Mouse (Mus musculus): ENCODE data around the gene Lss.
A peak's percentile ranks its signal among the peaks of the same experiment; 100 is the strongest.

Gene Lss

GRCm38 (mm10) chr10:76531375-76531774 is at the start of gene Lss:
Gene Lss, plus strand, starts transcription at chr10:76531588.
- peak; percentile 99 for DNase-seq

DNA sequence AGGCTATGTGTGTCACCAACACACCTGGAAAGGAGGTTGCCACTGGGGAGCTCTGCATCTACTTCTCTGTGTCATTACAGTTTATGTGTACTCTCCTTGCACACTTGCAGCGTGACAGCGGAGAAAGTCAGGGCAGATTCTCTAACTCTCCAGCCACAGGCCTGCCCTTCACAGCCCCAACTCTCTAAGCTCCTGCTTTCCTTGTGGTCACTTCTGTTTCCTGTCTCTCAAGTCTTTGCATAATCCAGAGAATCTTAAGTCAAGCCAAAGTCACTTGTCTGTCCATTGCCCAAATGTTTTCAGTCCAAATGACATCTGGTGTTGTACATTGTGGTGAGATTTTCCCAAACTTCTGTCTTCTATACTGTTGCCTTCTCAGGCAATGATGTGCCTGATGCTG is 45.1 kb upstream of the Lss start:
- no peak for DNase-seq

DNA sequence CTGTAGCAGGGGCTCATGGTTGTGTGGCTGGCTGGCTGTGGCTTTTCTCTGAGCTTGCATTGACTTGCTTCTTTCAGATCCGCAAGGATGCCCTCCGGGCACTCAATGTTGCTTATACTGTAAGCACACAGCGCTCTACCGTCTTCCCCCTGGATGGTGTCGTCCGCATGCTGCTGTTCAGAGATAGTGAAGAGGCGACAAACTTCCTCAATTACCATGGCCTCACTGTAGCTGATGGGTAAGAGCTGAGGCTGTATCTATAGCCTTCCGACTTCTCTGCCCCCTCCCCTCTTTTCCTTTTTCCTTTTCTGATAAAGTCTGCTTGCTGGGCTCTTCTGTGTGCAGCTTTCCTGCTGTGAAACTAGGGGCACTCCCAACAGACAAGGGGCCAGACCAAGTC is 43.1 kb upstream of the Lss start:
- DNase-seq, result no peak

- no peak for DNase-seq
Measured at GRCm38 (mm10) chr10:76489205-76489604, 42.2 kb upstream of the Lss start.

DNA sequence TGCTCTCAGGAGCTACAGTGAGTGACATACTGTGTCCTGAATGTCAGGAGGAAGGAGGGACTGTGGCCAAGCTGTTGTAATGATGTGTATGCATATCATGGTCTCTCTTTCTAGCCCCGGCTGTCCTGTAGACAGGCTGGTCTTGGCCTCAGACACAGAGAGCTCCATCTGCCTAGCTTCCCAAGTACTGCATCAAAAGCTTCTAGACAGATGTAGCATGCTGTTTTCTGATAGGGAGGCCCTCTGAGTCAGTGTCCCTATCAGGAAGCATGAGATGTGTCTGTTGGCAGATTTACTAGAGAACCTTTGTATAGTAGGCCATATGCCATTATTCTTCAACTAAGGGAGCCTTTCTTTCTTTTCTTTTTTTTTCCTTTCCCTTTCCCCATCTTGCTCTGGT is 37.9 kb upstream of the Lss start:
- DNase-seq, result no peak

DNA sequence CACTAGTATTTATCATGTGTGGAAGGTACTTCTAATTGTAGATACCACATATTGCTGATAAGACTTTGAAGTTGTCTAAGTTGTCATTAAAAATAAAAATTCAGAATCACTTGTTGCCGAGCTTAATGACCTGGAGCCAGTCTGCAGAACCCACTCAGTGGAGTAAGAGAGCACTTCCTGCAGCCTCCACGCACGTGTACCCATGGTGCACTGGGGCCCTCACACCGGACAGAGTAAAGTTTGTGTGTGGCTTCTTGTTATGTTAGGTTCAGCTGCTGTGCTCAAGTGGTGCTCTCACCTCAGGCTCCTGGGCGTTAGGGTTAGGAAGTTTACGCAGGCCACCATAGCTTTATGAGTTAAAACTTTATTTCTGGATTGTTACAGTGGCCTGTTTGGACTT is 35.9 kb upstream of the Lss start:
- DNase-seq, result no peak

DNA sequence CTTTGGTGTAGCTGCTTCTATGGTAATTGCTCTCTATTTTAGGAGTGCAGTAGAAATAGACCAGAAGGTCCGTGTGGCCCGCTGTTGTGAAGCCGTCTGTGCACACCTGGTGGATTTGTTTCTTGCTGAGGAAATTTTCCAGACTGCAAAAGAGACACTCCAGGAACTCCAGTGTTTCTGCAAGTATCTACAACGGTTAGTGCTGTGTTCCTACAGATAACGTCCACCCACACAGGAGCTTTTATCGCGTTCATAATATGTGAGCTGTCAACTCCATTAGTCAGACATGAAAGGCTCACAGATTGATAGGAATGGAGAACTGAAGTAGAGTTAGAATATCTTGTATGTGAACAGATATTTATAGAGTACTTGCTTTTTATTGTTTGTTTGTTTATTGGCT is 35.0 kb upstream of the Lss start:
- DNase-seq, result no peak

DNA sequence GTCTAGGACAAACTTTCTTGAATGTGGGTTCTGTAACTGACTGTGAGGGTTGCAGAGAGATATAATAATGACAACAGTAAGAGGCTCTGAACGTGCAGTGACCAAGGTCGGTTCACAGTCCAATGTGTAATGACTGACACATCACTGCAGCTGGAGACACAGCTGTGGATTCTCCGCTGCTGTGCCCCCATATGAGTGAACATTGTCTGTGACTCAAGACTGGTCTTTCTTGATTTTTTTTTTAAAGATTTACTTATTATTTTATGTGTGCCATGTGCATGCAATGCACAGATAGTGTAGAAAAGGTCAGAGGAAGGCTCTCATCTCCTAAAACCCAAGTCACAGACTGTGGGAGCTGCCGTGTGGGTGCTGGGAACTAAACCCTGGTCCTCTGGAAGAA is 33.9 kb upstream of the Lss start:
- no peak for DNase-seq

- no peak for DNase-seq
Measured at GRCm38 (mm10) chr10:76504271-76504943, 27.0 kb upstream of the Lss start.

DNA sequence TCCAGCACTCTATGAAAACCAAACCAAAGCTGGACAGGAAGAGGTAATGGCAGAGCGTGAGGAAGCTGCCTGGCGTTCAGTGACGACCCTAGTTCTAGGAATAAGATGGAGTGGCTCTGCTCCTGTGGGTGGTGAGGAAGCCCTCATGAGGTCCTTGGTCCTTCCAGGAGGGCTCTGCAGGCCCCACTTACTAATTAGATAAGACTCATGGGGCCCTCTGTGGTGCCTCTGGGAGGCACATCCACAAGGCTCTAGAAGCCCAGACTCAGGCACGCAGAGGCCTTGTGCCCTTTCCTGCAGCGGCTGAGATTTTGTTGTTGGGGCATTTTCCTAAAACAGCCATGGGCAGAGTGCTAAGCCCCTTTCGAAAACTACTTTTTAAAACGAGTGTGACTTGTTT is 25.5 kb upstream of the Lss start:
- DNase-seq, result no peak

- peak; percentile 23 for DNase-seq
Measured at GRCm38 (mm10) chr10:76512965-76513583, 18.3 kb upstream of the Lss start.

DNA sequence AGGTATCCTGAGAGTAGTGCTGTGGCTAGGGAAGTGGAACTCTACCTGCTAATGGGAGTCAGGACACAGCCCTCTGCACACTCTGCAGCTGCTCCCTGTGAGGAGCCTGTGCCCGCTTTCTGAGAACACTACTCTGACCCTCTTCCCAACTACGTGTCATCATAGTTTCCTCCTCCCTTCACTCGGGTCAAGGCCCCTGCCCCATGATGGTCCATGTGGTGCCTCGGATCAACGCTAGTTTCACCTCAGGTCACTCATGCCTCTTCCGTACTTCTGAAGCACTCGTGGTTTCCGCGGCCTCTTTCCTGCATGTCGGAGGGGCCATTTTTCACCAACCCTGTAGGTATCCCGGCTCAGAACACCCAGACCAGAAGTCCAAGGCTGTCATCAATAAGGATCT is 466 bp upstream of the Lss start:
- DNase-seq, result no peak

DNA sequence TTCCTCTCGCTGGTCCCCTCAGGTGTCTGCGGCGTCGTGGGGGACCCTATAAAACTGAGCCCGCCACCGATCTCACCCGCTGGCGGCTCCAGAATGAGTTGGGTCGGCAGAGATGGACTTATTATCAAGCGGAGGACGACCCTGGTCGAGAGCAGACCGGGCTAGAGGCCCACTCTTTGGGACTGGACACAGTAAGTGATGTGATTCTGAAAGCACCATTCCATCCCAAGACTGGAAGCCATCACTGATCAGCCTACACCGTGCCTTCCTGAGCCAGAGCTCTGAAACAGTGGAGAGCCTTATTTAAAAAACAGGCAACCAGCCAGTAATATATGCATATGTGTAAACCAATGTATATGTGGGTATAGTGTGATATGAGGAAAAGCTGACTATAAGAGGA is 440 bp downstream of the Lss start:
- no peak for DNase-seq

- DNase-seq, result no peak
Measured at GRCm38 (mm10) chr10:76535526-76535925, 4.1 kb downstream of the Lss start.

DNA sequence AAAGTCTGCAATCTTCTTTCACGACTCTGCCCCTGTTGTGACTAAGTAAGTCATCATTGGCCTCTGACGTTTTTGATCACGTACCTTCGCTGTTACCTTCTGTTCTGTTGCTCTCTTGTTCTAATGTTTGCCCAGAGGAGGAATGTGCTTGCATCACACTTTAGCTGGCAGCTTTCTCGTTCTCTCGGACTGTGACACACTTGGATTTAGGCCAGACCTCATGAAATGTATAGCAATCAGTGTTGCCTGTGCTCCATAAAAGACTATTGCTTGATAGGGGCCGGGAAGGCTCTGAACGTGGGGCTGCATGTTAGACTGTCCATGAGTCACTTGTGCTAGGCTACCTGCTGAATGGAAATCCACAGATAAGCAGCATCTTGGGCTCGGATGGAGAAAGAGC is 6.2 kb downstream of the Lss start:
- DNase-seq, result no peak

DNA sequence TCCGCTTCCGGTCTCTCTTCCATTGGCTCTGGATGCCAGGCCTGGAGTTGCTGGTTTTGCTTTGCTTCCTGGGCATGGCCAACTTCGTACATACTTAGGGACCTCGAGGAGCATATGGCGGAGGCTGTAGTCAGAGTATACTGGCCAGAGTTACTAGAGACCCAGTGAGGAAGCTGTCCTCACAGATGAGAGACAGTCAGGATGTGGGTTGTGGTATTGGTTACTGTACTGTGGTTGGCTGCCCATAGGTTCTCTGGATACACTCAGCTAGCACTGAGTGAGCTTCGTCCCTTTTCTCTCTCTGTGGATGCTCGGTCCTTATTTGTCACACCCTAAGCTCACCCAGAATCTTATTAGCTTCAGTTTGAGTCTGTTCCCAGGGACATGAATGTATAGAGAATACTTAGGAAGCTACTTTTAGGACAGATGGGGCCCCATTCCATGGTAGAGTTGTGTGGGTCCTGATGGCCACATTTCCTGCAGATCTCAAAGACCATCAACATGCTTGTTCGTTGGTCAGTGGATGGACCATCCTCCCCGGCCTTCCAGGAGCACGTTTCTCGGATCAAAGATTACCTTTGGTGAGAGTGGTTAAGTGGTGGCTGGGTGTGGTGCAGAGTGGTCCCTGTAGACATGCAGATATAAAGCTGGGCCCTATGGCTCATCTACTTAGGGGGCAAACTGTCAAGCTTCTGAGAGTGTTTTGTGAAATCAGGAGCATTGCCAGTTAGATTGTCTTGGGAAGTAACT is 10.1 kb downstream of the Lss start:
- no peak for DNase-seq

DNA sequence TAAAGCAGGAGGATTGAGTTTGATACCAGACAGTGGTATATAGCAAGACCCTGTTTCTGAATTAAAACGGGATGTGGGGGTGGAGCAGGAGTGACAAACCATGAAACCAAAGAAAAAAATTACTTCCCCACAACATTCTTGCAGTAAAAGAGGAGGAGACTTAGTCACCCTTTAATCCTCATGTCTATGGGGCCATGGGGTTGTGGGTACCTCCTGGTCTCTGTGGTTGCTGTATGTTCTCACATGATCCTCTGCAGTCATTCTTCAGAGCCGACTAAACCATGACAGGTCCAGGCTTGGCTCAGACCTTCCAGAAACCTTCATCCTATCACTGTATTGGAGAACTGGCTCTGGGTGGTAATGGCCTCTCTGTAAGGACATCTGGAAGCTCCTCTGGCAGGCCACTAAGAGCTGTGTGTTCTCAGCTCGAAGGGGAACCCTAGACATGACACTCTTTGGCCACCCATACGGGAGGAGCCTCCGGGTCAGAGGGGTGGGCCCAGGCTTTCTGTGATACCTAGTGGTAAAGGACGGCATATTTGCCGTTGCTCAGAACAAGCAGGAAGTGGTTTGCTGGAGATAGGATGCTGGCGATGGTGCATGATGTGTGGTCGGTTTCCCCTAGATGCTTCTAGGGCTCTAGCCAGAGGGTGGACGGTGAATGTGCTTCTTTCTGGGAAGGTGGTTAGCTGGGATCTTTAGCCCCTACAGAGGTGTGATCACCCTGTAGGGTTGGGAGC is 11.4 kb downstream of the Lss start:
- no peak for DNase-seq

- no peak for DNase-seq
Measured at GRCm38 (mm10) chr10:76546566-76546965, 15.2 kb downstream of the Lss start.

DNA sequence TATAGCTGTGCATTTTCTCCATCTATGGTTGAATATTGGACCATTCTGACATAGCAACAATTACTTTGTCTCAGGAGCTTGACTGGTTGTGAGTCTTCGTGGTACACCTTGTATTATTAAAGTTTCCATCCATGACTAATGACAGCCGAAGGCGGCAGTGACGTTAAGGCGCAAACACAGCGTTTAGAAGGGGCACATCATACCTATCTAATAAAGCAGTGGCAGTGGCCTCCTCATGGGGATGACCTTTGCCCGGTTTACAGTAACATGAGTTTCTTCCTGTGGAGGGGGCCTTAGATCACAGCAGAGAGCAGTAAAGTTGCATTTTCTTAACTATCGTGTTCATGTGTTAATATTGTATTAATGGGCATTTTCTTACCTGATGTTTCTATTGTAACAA is 16.8 kb downstream of the Lss start:
- DNase-seq, result no peak

- no peak for DNase-seq
Measured at GRCm38 (mm10) chr10:76550458-76550857, 19.1 kb downstream of the Lss start.

DNA sequence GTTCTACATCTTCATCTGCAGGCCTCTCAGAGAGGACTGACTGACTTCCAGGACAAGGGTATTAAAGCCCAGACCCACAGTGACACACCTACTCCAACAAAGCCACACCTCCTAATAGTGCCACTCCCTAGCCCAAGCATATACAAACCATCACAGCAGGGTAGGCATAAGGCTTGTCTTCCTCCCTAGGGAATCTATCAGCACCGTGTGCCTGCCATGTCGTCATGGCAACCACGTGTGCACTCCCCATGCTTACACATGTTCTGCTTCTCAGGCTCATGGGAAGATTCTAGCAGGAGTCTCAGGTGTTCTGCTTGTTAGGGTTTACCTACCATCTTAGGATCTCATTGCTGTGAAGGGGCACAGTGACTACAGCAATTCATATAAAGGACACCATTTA is 20.2 kb downstream of the Lss start:
- no peak for DNase-seq

GRCm38 (mm10) chr10:76554061-76554460 is 22.7 kb downstream of the Lss start:
- no peak for DNase-seq

DNA sequence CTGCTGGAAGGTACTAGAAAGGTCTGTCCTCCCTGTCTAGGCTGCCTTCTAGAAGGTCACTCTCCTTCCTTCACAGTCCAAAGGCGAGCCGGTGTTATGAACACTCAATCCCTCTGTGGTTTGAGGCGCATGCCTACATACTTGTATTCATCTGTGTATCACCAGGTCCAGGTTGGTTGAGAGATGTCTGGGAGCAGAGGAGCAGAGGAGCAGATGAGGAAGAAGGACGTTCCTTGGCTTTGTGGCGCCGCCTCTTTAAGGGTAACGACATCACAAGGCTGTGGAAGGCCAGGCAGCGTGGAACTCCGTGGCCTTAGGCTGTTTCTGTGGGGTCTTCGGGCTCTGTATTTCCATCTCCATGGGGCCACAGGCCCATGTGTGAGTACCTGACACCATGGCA is 30.6 kb downstream of the Lss start, which contains the start of gene Spatc1l:
Gene Spatc1l (plus strand): TSS at position 301 of the 400 bp plus-strand sequence.
- no peak for DNase-seq
